Mouse (Mus musculus) spleen, adult 2 months (tissue): Measurements from ENCODE around the gene Meiob.

Source experiments
- CTCF ChIP-seq: fragments of 200-500 bp; IDR thresholded peaks from 2 replicates; pipeline ENCODE4 v1.5.1; 2011; ENCODE audit warnings: mild to moderate bottlenecking, inconsistent platforms; ENCODE audit not compliant: insufficient read depth, insufficient read length, insufficient replicate concordance; ENCODE audit errors: extremely low read depth
- POLR2A ChIP-seq: fragments of 200-500 bp; IDR thresholded peaks from 2 replicates; pipeline ENCODE4 v1.6.1; 2011; ENCODE audit warnings: low read depth, low read length, inconsistent platforms

DNA sequence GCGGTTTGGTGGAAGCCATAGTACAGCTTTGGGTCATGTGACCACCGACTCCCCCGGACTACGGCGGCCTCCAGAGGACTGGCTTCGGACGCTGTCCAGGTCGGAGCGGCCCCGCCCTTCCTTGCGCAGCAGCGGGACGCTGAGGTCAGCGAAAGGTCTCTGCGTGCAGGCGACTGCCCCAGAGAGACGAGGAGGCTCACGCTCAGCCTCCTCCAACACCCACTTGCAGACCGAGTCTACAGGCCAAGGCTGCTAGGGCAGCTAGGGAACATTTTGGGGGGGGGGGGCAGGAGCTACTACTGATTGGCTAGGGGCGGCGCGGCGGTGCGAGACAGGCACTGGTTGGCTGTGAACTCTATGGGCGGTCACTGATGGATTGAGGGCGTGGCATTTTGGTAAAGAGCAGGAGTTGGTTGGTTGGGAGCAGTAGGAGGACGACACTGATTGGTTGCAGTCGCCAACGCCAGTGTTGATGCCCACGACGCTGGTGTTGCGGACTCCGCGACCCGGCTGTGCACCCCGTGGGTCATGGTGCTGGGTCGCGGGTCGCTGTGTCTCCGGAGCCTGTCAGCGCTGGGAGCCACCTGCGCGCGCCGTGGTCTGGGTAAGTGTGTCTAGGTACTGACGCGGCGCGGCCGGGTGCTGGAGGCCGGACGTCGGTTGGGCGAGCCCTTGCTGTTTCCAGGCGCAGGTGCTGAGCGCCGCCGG, 46.1 kb downstream of the Meiob start, which contains the start of gene Fahd1:
- TF ChIP-seq POLR2A (peak; percentile 34; the same call in 1 of the 2 replicates), CTCF (no peak)
